Mouse (Mus musculus) layer of hippocampus, postnatal 14 days (tissue): ENCODE measurements around the gene Gm21983. TPM values are rescaled to one million over a fixed set of nuclear protein-coding genes. Genes with fewer than 3 reads are reported as not detected.

Experiments
- DNase-seq, 2 experiments: peaks; one replicate each; pipeline ENCODE4 v3.0.0; 2021 to 2022; ENCODE audit warnings: low spot score in 2 of 2, mixed read lengths in 1 of 2
- long read RNA-seq, 2 experiments: library from polyadenylated mRNA; stranded (forward); transcript quantifications; one replicate each; pipeline ENCODE4 v2.0.0; 2021
- total RNA-seq, 2 experiments: library from RNA; stranded (reverse); gene quantifications; 2 replicates each; pipeline ENCODE4 v1.2.3; 2021

Gm21983 gene
- not detected for total RNA-seq
- long read RNA-seq, experiment 1, partial matches to known transcripts: 1 of 2 reads
- long read RNA-seq, experiment 1, other reads (novel, unspliced or antisense): 1 of 2 reads
- long read RNA-seq, experiment 2: 0 reads

DNA sequence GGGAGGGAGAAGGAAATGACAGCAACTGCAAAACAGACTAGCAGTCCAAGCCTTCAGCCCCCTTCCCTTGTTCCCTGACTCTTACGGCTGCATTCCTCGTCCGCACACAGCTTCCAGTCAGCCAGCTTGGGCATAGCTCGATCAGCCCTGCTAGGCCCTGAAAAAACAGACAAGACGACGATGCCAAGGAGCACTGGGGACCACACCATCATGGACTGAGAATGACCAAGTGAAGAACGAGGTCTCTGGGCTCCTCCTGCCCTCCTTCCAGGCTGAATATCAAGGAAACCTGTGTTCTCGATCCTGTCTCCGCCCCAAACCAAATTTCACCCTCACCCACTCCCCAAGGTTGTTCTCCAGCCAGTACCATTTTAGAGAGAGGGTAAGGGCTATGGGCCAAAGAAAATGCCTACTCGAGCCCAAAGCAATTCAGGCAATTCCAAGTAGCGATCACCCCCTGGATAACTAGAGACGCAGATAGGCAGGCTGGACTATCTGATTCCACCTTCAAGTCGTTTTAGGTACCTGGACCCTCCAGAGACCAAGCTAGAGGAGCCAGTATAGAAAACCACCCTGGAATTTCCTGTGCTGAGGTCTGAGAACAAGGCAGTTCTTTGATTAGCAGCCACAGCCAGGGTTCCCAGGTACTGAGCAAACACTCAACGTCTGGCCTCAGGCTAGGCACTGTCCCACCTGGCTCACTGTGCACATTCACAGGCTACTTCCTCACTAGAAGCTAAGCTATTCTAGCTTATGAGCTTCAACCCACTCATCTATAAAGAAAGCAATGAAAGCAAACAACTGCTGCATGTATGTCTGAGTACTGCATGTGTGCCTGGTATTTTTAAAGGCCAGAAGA is at the start of gene Gm21983, which contains the start of gene Mia:
Gm21983 (minus strand) TSS at position 250 of the 859 bp plus-strand sequence.
Mia (minus strand) TSS at position 321 of the 859 bp plus-strand sequence.
- no peak for DNase-seq

GRCm38 (mm10) chr7:27228865-27229264 is 48.0 kb upstream of the Gm21983 start:
- DNase-seq: no peak

- DNase-seq: peak; percentile 90 to 94
Observed at GRCm38 (mm10) chr7:27228281-27228821, 47.5 kb upstream of the Gm21983 start, which contains the start of gene Itpkc. Gene Itpkc, minus strand, starts transcription at chr7:27228661.

DNA sequence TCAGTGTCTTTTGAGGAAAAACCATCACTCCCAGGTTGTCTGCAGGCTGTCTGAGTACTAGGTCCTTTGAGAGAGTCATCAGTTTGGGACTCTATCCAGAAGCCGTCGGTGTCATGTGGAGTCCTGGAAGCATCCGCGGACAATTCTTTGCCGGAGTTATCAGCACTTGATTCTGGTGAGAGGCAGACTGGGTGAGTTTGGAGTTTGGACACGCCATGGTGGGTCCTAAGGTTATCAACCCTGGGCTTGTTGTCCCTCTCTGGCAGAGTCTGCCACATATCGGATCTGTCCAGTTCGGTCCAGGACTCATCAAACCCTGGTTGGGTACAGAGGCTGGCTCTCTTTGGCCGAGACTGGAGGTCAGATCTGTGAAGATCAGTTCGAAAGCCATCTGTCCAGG is 46.8 kb upstream of the Gm21983 start:
- DNase-seq: no peak

GRCm38 (mm10) chr7:27227276-27227675 is 46.4 kb upstream of the Gm21983 start:
- DNase-seq: no peak

DNA sequence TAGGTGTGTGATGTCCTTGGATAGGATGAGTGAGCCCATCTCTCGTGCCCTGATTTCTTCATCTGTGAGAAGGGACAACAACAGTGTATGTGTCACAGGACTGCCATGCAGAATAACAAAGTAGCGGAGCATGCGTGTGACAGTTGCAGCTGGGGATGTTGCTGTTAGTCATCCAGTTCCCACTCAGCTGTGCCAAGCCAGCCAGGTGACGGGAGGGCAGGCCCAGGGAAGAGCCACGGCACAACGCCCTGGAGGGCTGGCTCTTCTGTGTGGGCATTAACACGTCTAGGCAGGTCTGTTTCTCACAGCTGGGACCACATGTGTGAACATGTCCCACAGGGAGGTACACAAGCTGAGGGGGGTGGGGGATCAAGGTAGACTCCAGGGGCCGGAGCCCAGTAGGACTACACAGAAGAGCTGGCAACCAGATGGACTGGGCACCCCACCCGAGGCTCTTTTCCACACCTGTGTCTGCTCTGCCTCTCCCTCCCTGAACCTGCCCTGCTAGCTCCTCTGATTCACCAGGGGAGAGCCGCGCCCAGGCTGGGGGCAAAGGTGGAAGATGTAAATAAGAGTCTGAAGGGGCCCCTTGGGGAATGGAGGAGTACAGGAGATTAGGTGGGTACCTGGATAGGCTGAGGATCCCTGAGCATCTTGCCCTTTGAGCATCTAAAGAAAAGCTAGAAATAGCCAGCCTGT is 44.1 kb upstream of the Gm21983 start:
- DNase-seq: no peak

DNA sequence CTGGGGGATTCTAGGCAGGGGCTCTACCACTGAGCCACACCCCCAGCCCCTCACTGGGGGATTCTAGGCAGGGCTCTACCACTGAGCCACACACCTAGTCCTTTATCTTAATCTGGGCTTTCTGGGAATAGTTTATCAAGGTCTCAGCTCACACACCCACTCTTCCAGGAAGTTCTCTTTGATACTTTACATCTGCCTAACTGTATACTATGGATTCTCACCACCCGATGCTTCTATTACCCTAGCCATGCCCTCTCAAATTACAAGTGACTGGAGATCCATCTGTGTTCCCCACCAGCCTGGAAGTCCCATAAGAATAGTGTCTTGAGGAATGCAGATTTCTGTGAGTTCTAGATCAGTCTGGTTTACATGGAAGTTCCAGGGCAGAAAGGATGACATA is 41.7 kb upstream of the Gm21983 start:
- no peak for DNase-seq

DNA sequence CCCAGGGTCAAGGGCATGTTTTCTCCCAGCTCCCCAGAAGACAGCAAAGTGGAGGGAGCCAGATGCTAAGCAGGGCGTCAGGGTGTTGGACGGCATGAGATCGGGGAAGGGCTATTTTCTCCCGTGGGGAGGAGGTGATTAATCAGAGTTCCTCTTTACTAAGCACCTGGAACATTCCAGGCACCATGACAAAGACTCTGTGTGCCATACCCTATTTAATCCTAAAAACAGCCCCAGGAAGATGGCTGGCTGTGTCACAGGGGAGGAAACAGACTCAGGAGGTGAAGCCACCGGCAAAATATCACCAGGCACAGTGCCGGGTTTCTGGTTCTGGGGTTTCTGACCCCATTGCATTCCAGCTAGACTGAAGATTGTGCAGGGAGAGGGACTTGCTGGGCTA is 41.1 kb upstream of the Gm21983 start:
- DNase-seq: no peak

DNA sequence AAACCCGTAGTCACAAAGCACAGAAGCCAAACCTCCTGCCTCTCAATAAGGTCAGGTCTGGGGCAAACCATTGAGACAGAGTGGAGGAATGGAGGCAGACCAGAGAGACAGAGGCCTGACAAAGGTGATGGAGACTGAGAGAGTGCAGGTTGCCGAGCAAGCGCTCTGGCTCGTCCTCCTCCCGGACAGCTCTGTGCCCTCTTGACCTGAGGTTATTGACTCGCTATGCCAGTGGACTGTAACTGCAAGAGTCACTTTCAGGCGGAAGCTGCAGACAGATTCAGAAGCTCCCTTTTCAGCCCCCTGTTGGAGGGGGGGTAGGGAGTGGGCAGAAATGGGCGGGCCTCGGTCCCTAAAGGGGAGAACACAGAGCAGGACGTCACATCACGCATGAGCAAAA is 39.1 kb upstream of the Gm21983 start:
- DNase-seq: no peak

- DNase-seq: no peak
Observed at GRCm38 (mm10) chr7:27218586-27218985, 37.7 kb upstream of the Gm21983 start.

DNA sequence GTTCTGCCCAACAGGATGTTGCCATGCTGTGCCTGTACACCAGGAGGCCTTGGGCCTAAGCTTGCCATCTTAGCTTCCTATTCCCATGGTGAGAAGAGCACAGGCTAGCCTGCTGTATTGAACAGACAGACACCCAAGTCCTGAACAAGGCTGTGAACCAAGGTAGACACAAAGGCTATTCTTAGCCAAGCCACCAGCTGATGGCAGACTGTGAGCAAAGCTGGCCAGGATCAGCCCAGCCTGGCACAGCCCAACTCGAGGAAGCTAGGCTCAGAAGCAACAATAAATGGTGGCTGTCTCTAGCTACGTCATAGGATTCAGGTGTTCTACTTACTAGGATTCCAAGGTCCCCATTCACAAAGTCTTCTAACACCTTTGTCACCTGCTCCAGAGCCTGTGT is 31.7 kb upstream of the Gm21983 start:
- no peak for DNase-seq

- no peak for DNase-seq
Observed at GRCm38 (mm10) chr7:27203730-27204449, 23.0 kb upstream of the Gm21983 start.

GRCm38 (mm10) chr7:27198779-27199178 is 17.9 kb upstream of the Gm21983 start:
- DNase-seq: no peak

DNA sequence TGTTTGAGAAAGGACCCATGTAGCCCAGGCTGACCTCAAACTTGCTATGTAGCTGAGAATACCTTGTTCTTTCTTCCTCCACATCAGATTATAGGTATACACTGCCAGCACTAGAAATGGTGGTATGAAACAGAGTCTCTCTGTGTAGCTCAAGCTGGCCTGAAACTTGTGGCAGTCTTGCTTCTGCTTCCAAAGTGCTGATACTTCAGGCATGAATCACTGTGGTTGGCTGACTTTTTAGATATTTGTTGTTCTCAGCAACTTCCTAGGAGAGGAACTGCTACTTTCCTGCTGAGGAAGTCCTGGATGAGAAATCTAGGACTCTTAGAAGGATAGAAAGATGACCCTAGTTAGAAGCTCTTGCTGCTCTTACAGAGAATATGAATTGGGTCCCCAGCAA is 17.5 kb upstream of the Gm21983 start:
- no peak for DNase-seq

GRCm38 (mm10) chr7:27197634-27198033 is 16.7 kb upstream of the Gm21983 start:
- no peak for DNase-seq

GRCm38 (mm10) chr7:27197136-27197535 is 16.2 kb upstream of the Gm21983 start:
- no peak for DNase-seq

GRCm38 (mm10) chr7:27195681-27196611 is 15.1 kb upstream of the Gm21983 start, which contains the start of the genes BC024978 and Snrpa:
Gene BC024978, plus strand, starts transcription at chr7:27195781.
Gene Snrpa, minus strand, starts transcription at chr7:27196271.
- DNase-seq: peak; percentile 95 to 99

DNA sequence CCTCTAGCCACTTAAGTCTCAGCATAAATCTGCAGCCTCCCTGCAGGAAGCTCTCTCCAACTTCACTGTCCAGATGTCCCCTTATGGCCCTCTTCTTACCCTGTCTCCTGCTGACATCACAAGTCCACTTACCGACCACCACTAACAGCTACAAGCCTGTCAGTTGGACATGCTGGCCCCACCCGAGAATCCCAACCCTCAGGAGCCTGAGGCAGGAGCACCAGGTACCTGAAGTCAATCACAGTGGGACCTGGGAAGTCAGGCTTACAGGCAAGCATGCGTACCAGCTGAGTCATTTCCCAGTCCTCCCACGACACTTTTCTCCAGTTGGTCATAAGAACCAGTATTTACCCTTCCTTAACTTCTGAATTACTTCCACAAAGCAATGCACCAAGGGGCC is 12.8 kb upstream of the Gm21983 start:
- no peak for DNase-seq

DNA sequence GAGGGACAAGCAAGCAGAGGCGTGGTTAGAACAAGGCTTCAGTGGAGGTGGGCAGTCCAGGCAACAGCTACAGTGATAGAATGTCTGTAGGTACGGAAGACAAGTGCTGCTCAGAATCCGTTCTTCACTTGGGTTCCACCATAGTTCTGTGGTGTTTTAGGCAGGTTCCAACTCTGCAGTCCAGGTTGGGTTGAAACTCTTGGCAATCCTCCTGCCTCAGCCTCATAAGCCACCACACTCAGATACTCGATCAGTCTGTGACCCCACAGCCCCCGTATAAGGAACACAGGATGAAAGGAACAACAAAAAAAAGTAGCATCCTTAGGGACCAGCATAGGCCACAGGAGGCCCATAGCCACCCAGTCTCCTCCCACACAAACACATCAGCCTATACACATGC is 11.5 kb upstream of the Gm21983 start:
- DNase-seq: no peak
